Mouse (Mus musculus) T-helper 2 cell (primary cell): ENCODE data around the gene Gm17571.

Experiments
- in situ Hi-C: fragments of 300-600 bp; cut with MboI, MseI; formaldehyde crosslinking; loops from one replicate; pipeline ENCODE4 v1.15.1; 2025; ENCODE audit warnings: high pct_unique_total_duplicates

The Gm17571 gene

GRCm38 (mm10) chr9:13446703-13447285, at the start of gene Gm17571:
Gm17571 (minus strand) TSS chr9:13446753.
- in situ Hi-C loops: loop anchor here (5.0 kb wide), 1 partner anchor 201 kb away; no protein-coding TSS in a partner anchor

GRCm38 (mm10) chr9:13495530-13495929, 49.0 kb upstream of the Gm17571 start:
- in situ Hi-C loops: loop anchor here (10.0 kb wide), 1 partner anchor 219 kb away; no protein-coding TSS in a partner anchor

GRCm38 (mm10) chr9:13493746-13494145, 47.2 kb upstream of the Gm17571 start:
- in situ Hi-C loops: loop anchor here (10.0 kb wide), 1 partner anchor 221 kb away; no protein-coding TSS in a partner anchor

GRCm38 (mm10) chr9:13492807-13493206, 46.3 kb upstream of the Gm17571 start:
- in situ Hi-C loops: loop anchor here (10.0 kb wide), 1 partner anchor 222 kb away; no protein-coding TSS in a partner anchor

- in situ Hi-C loops: loop anchor here (10.0 kb wide), 1 partner anchor 223 kb away; no protein-coding TSS in a partner anchor
Measured at GRCm38 (mm10) chr9:13491854-13492620, 45.5 kb upstream of the Gm17571 start.

GRCm38 (mm10) chr9:13491107-13491506, 44.6 kb upstream of the Gm17571 start:
- in situ Hi-C loops: loop anchor here (10.0 kb wide), 1 partner anchor 224 kb away; no protein-coding TSS in a partner anchor

- in situ Hi-C loops: no loop called here
Measured at GRCm38 (mm10) chr9:13485914-13486313, 39.4 kb upstream of the Gm17571 start.

GRCm38 (mm10) chr9:13484267-13485240, 38.0 kb upstream of the Gm17571 start:
- in situ Hi-C loops: no loop called here

GRCm38 (mm10) chr9:13483199-13484068, 36.9 kb upstream of the Gm17571 start:
- in situ Hi-C loops: no loop called here

GRCm38 (mm10) chr9:13479275-13479674, 32.7 kb upstream of the Gm17571 start:
- in situ Hi-C loops: no loop called here

GRCm38 (mm10) chr9:13474951-13475350, 28.4 kb upstream of the Gm17571 start:
- in situ Hi-C loops: no loop called here

- in situ Hi-C loops: no loop called here
Measured at GRCm38 (mm10) chr9:13470013-13470412, 23.5 kb upstream of the Gm17571 start.

GRCm38 (mm10) chr9:13468778-13469177, 22.2 kb upstream of the Gm17571 start:
- in situ Hi-C loops: no loop called here

- in situ Hi-C loops: no loop called here
Measured at GRCm38 (mm10) chr9:13467745-13468144, 21.2 kb upstream of the Gm17571 start.

GRCm38 (mm10) chr9:13466816-13467215, 20.3 kb upstream of the Gm17571 start:
- in situ Hi-C loops: no loop called here

- in situ Hi-C loops: no loop called here
Measured at GRCm38 (mm10) chr9:13466351-13466750, 19.8 kb upstream of the Gm17571 start.

GRCm38 (mm10) chr9:13465358-13466020, 18.9 kb upstream of the Gm17571 start:
- in situ Hi-C loops: no loop called here

GRCm38 (mm10) chr9:13460926-13461325, 14.4 kb upstream of the Gm17571 start:
- in situ Hi-C loops: no loop called here

GRCm38 (mm10) chr9:13460012-13460411, 13.5 kb upstream of the Gm17571 start:
- in situ Hi-C loops: no loop called here

- in situ Hi-C loops: no loop called here
Measured at GRCm38 (mm10) chr9:13459371-13459770, 12.8 kb upstream of the Gm17571 start.
